Mouse (Mus musculus): Measurements from ENCODE around the gene Nr1h4. TPM values are rescaled to one million over a fixed set of nuclear protein-coding genes. Genes with fewer than 3 reads are reported as not detected.

Gene Nr1h4
- polyA plus RNA-seq, 1 experiment from 2014 or later: not detected

GRCm38 (mm10) chr10:89423164-89423778, 110.1 kb downstream of the Nr1h4 start:
- Histone ChIP-seq H3K36me3 (peaks cover 24% of the 10 kb centered on the region), H3K4me2 (replicated peaks) (no peak overlapping the region), H3K27ac (no peak overlapping the region), H3K4me1 (no peaks in the 10 kb centered on the region), H3K27me3 (no peaks in the 10 kb centered on the region), H3K9me3 (no peaks in the 10 kb centered on the region), H3K9ac (no peak overlapping the region), H3K4me3 (no peak overlapping the region)
- WGBS: 92% methylated on average over 9 of the region's 9 CpGs
- no peak for ATAC-seq (ENCODE audit: insufficient number of reproducible peaks, insufficient read depth, low FRiP score, low TSS enrichment)

- Histone ChIP-seq H3K4me3 (no peak overlapping the region), H3K4me1 (no peaks in the 10 kb centered on the region), H3K9me3 (no peaks in the 10 kb centered on the region), H3K4me2 (replicated peaks) (no peak overlapping the region), H3K27me3 (no peaks in the 10 kb centered on the region), H3K36me3 (peaks cover 19% of the 10 kb centered on the region), H3K9ac (no peak overlapping the region), H3K27ac (no peak overlapping the region)
- 90% methylated on average over 8 of the region's 8 CpGs for WGBS
- ATAC-seq (ENCODE audit: insufficient number of reproducible peaks, insufficient read depth, low FRiP score, low TSS enrichment): no peak
These were observed 110.8 kb downstream of the Nr1h4 start for GRCm38 (mm10) chr10:89422504-89423158.

DNA sequence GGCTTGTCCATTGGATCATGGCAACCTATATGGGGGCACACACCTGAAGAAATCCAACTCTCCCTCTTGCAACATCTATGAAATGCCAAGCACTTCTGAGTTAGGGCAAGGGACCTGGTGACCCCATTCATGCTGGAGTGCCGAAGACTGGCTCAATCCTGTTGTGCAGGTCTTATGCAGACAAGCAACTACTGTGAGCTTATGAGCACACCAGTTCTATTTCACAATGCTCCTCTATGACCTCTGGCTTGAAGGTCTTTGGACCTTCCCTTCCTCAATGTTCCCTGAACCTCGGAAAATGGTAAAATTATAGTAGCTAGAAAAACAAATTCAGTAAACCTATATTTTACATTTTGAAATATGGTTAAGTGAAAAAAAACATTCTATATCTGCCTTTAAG, 115.4 kb downstream of the Nr1h4 start:
- Histone ChIP-seq H3K27ac (no peak overlapping the region), H3K4me3 (no peak overlapping the region), H3K9ac (no peak overlapping the region), H3K4me1 (no peaks in the 10 kb centered on the region), H3K9me3 (no peaks in the 10 kb centered on the region), H3K4me2 (replicated peaks) (no peak overlapping the region), H3K36me3 (peaks cover 34% of the 10 kb centered on the region), H3K27me3 (no peaks in the 10 kb centered on the region)
- ATAC-seq (ENCODE audit: insufficient number of reproducible peaks, insufficient read depth, low FRiP score, low TSS enrichment): no peak
- 90% methylated on average over 2 of the region's 2 CpGs for WGBS

GRCm38 (mm10) chr10:89415478-89415877, 117.9 kb downstream of the Nr1h4 start:
- no peak overlapping the region for H3K4me2 ChIP-seq (replicated peaks)
- H3K27ac ChIP-seq: no peak overlapping the region
- H3K36me3 ChIP-seq: peaks cover 33% of the 10 kb centered on the region
- no peak for ATAC-seq (ENCODE audit: insufficient number of reproducible peaks, insufficient read depth, low FRiP score, low TSS enrichment)
- no peak overlapping the region for H3K4me3 ChIP-seq
- H3K27me3 ChIP-seq: no peaks in the 10 kb centered on the region
- 73% methylated on average over 3 of the region's 3 CpGs for WGBS
- H3K9me3 ChIP-seq: no peaks in the 10 kb centered on the region
- H3K9ac ChIP-seq: no peak overlapping the region
- no peaks in the 10 kb centered on the region for H3K4me1 ChIP-seq

DNA sequence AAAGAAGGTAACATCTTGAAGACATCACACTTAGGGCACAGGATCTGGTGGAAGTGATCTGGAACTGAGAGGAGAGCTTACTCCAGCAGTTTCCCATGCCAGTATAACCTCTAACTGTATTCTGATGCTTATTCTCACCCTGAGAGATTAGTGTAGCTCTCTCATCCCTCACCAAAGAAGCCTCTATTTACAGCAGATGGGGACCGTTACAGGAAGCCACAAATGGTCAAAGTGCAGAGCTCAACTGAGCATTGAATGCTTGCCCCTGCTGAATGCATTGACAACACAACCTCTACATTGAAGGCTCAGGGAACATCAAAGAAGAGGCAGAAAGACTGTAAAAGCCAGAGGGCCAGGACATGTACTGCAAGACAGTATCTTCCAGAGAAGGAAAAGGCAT, 125.8 kb downstream of the Nr1h4 start:
- Histone ChIP-seq H3K4me3 (no peak overlapping the region), H3K27me3 (no peaks in the 10 kb centered on the region), H3K4me1 (no peaks in the 10 kb centered on the region), H3K27ac (no peak overlapping the region), H3K4me2 (replicated peaks) (no peak overlapping the region), H3K9me3 (no peaks in the 10 kb centered on the region), H3K9ac (no peak overlapping the region), H3K36me3 (0 out of 2 replicates have a peak, but pooled peaks cover under 1% of the 10 kb centered on the region)
- 44% methylated on average over 1 of the region's 1 CpGs for WGBS
- no peak for ATAC-seq (ENCODE audit: insufficient number of reproducible peaks, insufficient read depth, low FRiP score, low TSS enrichment)

GRCm38 (mm10) chr10:89406733-89407484, 126.5 kb downstream of the Nr1h4 start:
- ATAC-seq (ENCODE audit: insufficient number of reproducible peaks, insufficient read depth, low FRiP score, low TSS enrichment): no peak
- Histone ChIP-seq H3K27me3 (no peaks in the 10 kb centered on the region), H3K4me2 (replicated peaks) (no peak overlapping the region), H3K27ac (no peak overlapping the region), H3K4me3 (no peak overlapping the region), H3K36me3 (no peaks in the 10 kb centered on the region), H3K4me1 (no peaks in the 10 kb centered on the region), H3K9me3 (no peaks in the 10 kb centered on the region), H3K9ac (no peak overlapping the region)
- WGBS: 84% methylated on average over 5 of the region's 6 CpGs

DNA sequence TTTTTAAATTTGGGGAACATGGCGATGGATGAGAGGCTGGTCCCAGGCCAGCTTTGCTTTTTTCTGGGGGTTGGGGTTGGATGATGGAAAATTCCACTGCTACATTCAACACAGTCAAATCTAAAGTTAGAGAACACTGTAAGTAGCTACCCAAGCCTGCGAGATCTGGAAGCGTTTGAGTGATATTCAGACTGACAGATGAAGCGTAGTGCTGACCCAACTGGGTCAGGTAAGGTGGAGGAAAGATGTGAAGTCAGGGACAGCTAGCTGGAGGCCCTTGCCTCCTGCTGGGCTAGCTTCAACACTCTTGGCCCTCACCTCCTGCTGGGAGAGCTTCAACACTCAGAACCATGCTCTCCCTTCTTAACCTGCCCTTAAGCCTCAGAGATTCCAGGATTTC, 128.4 kb downstream of the Nr1h4 start:
- no peaks in the 10 kb centered on the region for H3K27me3 ChIP-seq
- H3K4me2 ChIP-seq (replicated peaks): no peak overlapping the region
- no peaks in the 10 kb centered on the region for H3K9me3 ChIP-seq
- H3K36me3 ChIP-seq: no peaks in the 10 kb centered on the region
- no peak for ATAC-seq (ENCODE audit: insufficient number of reproducible peaks, insufficient read depth, low FRiP score, low TSS enrichment)
- H3K9ac ChIP-seq: no peak overlapping the region
- H3K27ac ChIP-seq: no peak overlapping the region
- WGBS: 71% methylated on average over 4 of the region's 4 CpGs
- no peak overlapping the region for H3K4me3 ChIP-seq
- no peaks in the 10 kb centered on the region for H3K4me1 ChIP-seq

Other genes with a start within 250 kb of the Nr1h4 start
- 1.5 and 2.2 TPM in 2 replicates for gene Ano4, start 188.8 kb downstream of the Nr1h4 start, polyA plus RNA-seq (2016; fragmentation: Nextera tagmentation; extraction: Ambion mirVana)
- gene Gas2l3, start 89.6 kb downstream of the Nr1h4 start, polyA plus RNA-seq (2016; fragmentation: Nextera tagmentation; extraction: Ambion mirVana): 15.3 and 17.0 TPM in 2 replicates
- 0.08 and 0.10 TPM in 2 replicates for gene Slc17a8, start 87.7 kb upstream of the Nr1h4 start, polyA plus RNA-seq (2016; fragmentation: Nextera tagmentation; extraction: Ambion mirVana)
- gene Scyl2, start 152.7 kb upstream of the Nr1h4 start, polyA plus RNA-seq (2016; fragmentation: Nextera tagmentation; extraction: Ambion mirVana): 9.0 and 10.8 TPM in 2 replicates
- gene Actr6, start 198.7 kb upstream of the Nr1h4 start, polyA plus RNA-seq (2016; fragmentation: Nextera tagmentation; extraction: Ambion mirVana): 40.9 and 44.5 TPM in 2 replicates
- gene Uhrf1bp1l, start 211.4 kb upstream of the Nr1h4 start, polyA plus RNA-seq (2016; fragmentation: Nextera tagmentation; extraction: Ambion mirVana): 26.2 and 27.3 TPM in 2 replicates

All from embryonic facial prominence, embryonic 12.5 days (tissue).